Mouse (Mus musculus) olfactory bulb, adult 2 months (tissue): ENCODE data around the gene Stx12.

Source experiments
- CTCF ChIP-seq: fragments of 200-500 bp; IDR thresholded peaks from 2 replicates; pipeline ENCODE4 v1.5.1; 2012; ENCODE audit warnings: low read depth, mild to moderate bottlenecking, low read length, moderate library complexity; ENCODE audit not compliant: insufficient read depth
- POLR2A ChIP-seq: fragments of 200-500 bp; IDR thresholded peaks from 2 replicates; pipeline ENCODE4 v1.6.1; 2012; ENCODE audit warnings: mild to moderate bottlenecking, low read depth, low read length, moderate library complexity; ENCODE audit not compliant: insufficient read depth

DNA sequence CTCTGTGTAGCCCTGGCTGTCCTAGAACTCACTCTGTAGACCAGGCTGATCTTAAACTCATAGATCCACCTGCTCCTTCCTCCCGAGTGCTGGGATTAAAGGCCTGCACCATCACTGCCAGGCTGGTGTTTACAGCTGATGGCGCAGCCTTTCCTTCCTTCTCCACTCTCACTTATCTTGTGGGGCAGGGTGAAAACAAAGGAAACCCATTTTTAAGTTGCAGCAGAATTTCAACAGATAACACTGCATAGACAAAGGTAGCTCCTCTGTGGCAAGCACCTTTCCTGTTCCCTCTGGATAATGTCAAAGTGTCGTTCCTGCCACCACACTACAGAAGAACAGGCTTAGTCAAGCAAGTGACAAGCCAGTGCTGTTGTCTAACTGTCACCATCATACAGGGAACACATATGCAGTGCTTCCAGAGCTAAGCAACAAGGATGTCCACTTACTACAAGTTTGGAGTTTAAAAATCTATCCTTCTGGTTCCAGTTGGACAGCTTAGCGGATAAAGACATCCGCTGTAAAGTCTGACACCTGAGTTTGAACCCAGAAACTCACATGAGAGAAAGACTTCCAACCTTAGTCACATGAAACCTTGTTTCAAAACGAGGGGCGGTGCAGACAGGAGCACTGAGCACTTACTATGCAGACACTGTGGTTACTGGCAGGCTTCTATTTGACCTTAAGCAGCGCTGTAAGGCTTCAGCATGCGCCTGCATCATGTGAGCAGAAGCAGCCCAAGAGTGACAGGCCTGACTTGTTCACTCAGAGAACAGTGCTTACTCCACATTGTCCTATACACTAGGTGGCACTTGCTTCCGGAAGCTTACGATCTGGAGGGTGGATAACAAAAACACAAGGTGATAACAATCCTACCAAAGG is 10.6 kb downstream of the Stx12 start:
- TF ChIP-seq CTCF (no peak), POLR2A (no peak)
